Mouse (Mus musculus) small intestine, adult 2 months (tissue): ENCODE data around the gene Sdhc. TPM values are rescaled to one million over a fixed set of nuclear protein-coding genes. Genes with fewer than 3 reads are reported as not detected.
"Not testable (repeated sequence)": the region's sequence is repeated elsewhere in the genome, so short reads cannot be mapped to it uniquely, and the experiment has no call there.

ENCODE experiments used
- H3K27ac ChIP-seq: fragments of 200-500 bp; 2 replicates; pipeline ENCODE4 v1.5.1; 2012; ENCODE audit warnings: low read depth, low read length, control low read depth, inconsistent platforms; ENCODE audit not compliant: insufficient read depth
- H3K27me3 ChIP-seq: fragments of 200-500 bp; 2 replicates; pipeline ENCODE4 v1.6.1; 2012; ENCODE audit warnings: mild to moderate bottlenecking, moderate library complexity, low read length, inconsistent platforms; ENCODE audit not compliant: control insufficient read depth, insufficient read depth
- H3K36me3 ChIP-seq: fragments of 200-500 bp; 2 replicates; pipeline ENCODE4 v1.6.1; 2012; ENCODE audit warnings: mild to moderate bottlenecking, low read length, control low read depth, inconsistent platforms; ENCODE audit not compliant: control insufficient read depth, insufficient read depth
- H3K4me1 ChIP-seq: fragments of 200-500 bp; 2 replicates; pipeline ENCODE4 v1.6.1; 2012; ENCODE audit warnings: low read length, inconsistent platforms, mixed read lengths; ENCODE audit not compliant: control insufficient read depth, insufficient read depth, insufficient read length
- H3K4me3 ChIP-seq: fragments of 200-500 bp; 2 replicates; pipeline ENCODE4 v1.5.1; 2012; ENCODE audit warnings: low read depth, mild to moderate bottlenecking, control low read depth, inconsistent platforms, low read length, moderate library complexity
- WGBS: fragments of 180-500 bp; shearing (Covaris S2); methylation state at CpG from one replicate; pipeline ENCODE4 v1.1.7; 2018; 5-methylcytosine and 5-hydroxymethylcytosine counted together
- polyA plus RNA-seq: library from polyadenylated mRNA; depleted of rRNA; stranded (reverse); fragments of >200 nt; gene quantifications from 2 replicates; pipeline ENCODE4 v1.2.3, GENCODE M21; 2012; rRNA removed

Sdhc gene
- polyA plus RNA-seq, 1 experiment, result 226 TPM

GRCm38 (mm10) chr1:171077955-171078354 lies 72.4 kb downstream of the Sdhc start:
- not testable (repeated sequence) for H3K36me3 ChIP-seq, H3K4me1 ChIP-seq, H3K27ac ChIP-seq, H3K27me3 ChIP-seq, H3K4me3 ChIP-seq
- 2% methylated on average over 20 of the region's 27 CpGs for WGBS

GRCm38 (mm10) chr1:171077192-171077591 lies 73.2 kb downstream of the Sdhc start:
- H3K27me3 ChIP-seq, H3K27ac ChIP-seq, H3K4me1 ChIP-seq, H3K4me3 ChIP-seq, H3K36me3 ChIP-seq: not testable (repeated sequence)
- WGBS, result 44% methylated on average over 5 of the region's 5 CpGs

Other genes with a start within 250 kb of the Sdhc start
- gene Fcrlb, start 237.7 kb downstream of the Sdhc start, polyA plus RNA-seq, result 0.61 and 0.89 TPM in 2 replicates
- 1.8 and 4.2 TPM in 2 replicates for gene Fcrla, start 223.0 kb downstream of the Sdhc start, polyA plus RNA-seq
- 3.6 and 4.3 TPM in 2 replicates for gene Fcgr2b, start 174.1 kb downstream of the Sdhc start, polyA plus RNA-seq
- 2.5 and 2.8 TPM in 2 replicates for gene Fcgr4, start 131.7 kb downstream of the Sdhc start, polyA plus RNA-seq
- 4.9 and 6.7 TPM in 2 replicates for gene Fcgr3, start 85.7 kb downstream of the Sdhc start, polyA plus RNA-seq
- 0.96 and 1.2 TPM in 2 replicates for gene Cfap126, start 36.7 kb downstream of the Sdhc start, polyA plus RNA-seq
- 0.28 and 0.66 TPM in 2 replicates for gene Mpz, start 108 bp upstream of the Sdhc start, polyA plus RNA-seq
- 10.9 and 13.9 TPM in 2 replicates for gene Pcp4l1, start 45.7 kb upstream of the Sdhc start, polyA plus RNA-seq
- gene Nr1i3, start 63.4 kb upstream of the Sdhc start, polyA plus RNA-seq, result 18.5 and 28.9 TPM in 2 replicates
- gene Tomm40l, start 71.9 kb upstream of the Sdhc start, polyA plus RNA-seq, result 17.0 and 21.2 TPM in 2 replicates
- 0.94 TPM in 1 of 2 replicates, not detected in the other for gene Apoa2, start 74.5 kb upstream of the Sdhc start, polyA plus RNA-seq
- gene Fcer1g, start 83.8 kb upstream of the Sdhc start, polyA plus RNA-seq, result 36.9 and 46.7 TPM in 2 replicates
- gene Adamts4, start 99.8 kb upstream of the Sdhc start, polyA plus RNA-seq, result 1.5 and 2.6 TPM in 2 replicates
- 79.8 and 116 TPM in 2 replicates for gene Ndufs2, start 100.8 kb upstream of the Sdhc start, polyA plus RNA-seq
- gene B4galt3, start 119.7 kb upstream of the Sdhc start, polyA plus RNA-seq, result 38.5 and 78.5 TPM in 2 replicates
- 15.4 and 23.4 TPM in 2 replicates for gene Ppox, start 130.6 kb upstream of the Sdhc start, polyA plus RNA-seq
- gene Usp21, start 137.4 kb upstream of the Sdhc start, polyA plus RNA-seq, result 18.3 and 30.2 TPM in 2 replicates
- gene Ufc1, start 144.4 kb upstream of the Sdhc start, polyA plus RNA-seq, result 6.3 and 10.8 TPM in 2 replicates
- 24.5 and 40.7 TPM in 2 replicates for gene Dedd, start 178.5 kb upstream of the Sdhc start, polyA plus RNA-seq
- 36.8 and 50.7 TPM in 2 replicates for gene Nit1, start 195.0 kb upstream of the Sdhc start, polyA plus RNA-seq
- 5.0 and 7.5 TPM in 2 replicates for gene Pfdn2, start 195.1 kb upstream of the Sdhc start, polyA plus RNA-seq
- 0.13 and 0.16 TPM in 2 replicates for gene Klhdc9, start 210.2 kb upstream of the Sdhc start, polyA plus RNA-seq
- gene Nectin4, start 219.5 kb upstream of the Sdhc start, polyA plus RNA-seq, result 0.33 and 1.1 TPM in 2 replicates
- 3.8 and 6.1 TPM in 2 replicates for gene Arhgap30, start 238.4 kb upstream of the Sdhc start, polyA plus RNA-seq